Mouse (Mus musculus) kidney, adult 2 months (tissue): ENCODE measurements at regions not wholly inside any gene's neighbourhood (a gene's known extent, or its start where the extent isn't known, plus 50 kb on each side); places are given as distances from the start of the nearest gene placed in this dataset.

Experiments used
- CTCF ChIP-seq: fragments of 200-500 bp; conservative IDR thresholded peaks from 2 replicates; pipeline ENCODE4 v1.5.1; 2011; ENCODE audit warnings: low read depth, mild to moderate bottlenecking, control low read depth, low read length, moderate library complexity, mixed read lengths; ENCODE audit not compliant: insufficient read depth, insufficient read length
- POLR2A ChIP-seq: fragments of 200-500 bp; IDR thresholded peaks from one replicate; pipeline ENCODE4 v1.6.1; 2011; ENCODE audit warnings: low read depth, low read length, control low read depth

GRCm38 (mm10) chr5:46654189-46654588 is 796.8 kb upstream of the Lcorl start:
- no peak for TF ChIP-seq POLR2A
- TF ChIP-seq CTCF = no peak
